Mouse (Mus musculus) kidney, adult 2 months (tissue): Measurements from ENCODE around the gene Pkp4.

ENCODE experiments used
- CTCF ChIP-seq: fragments of 200-500 bp; conservative IDR thresholded peaks from 2 replicates; pipeline ENCODE4 v1.5.1; 2011; ENCODE audit warnings: low read depth, mild to moderate bottlenecking, control low read depth, low read length, moderate library complexity, mixed read lengths; ENCODE audit not compliant: insufficient read depth, insufficient read length
- POLR2A ChIP-seq: fragments of 200-500 bp; IDR thresholded peaks from one replicate; pipeline ENCODE4 v1.6.1; 2011; ENCODE audit warnings: low read depth, low read length, control low read depth

DNA sequence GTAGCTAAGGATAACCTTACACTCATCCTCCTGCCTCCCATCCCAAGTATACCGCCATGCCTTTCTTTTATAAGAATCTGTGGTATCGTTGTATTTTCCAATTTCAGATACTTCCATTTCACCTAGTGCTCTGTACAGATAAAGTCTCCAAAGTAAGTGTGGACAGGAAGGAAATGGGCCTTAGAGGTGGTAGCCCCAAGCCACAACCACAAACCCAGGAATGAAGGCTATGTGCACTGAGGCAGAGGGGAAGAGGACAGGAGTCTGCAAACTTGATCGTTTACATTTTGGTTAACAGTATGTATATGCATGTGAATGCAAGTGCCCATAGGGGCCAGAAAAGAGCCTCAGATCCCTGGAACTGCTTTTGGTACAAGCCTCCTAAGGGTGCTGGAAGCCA lies 139.2 kb downstream of the Pkp4 start:
- TF ChIP-seq POLR2A (no peak), CTCF (no peak)
